Mouse (Mus musculus): ENCODE data around the gene Tnfaip8l1. TPM values are rescaled to one million over a fixed set of nuclear protein-coding genes. Genes with fewer than 3 reads are reported as not detected.

Tnfaip8l1 gene
- 1.7 and 2.0 TPM in 2 replicates for polyA plus RNA-seq (2012; rRNA removed)

DNA sequence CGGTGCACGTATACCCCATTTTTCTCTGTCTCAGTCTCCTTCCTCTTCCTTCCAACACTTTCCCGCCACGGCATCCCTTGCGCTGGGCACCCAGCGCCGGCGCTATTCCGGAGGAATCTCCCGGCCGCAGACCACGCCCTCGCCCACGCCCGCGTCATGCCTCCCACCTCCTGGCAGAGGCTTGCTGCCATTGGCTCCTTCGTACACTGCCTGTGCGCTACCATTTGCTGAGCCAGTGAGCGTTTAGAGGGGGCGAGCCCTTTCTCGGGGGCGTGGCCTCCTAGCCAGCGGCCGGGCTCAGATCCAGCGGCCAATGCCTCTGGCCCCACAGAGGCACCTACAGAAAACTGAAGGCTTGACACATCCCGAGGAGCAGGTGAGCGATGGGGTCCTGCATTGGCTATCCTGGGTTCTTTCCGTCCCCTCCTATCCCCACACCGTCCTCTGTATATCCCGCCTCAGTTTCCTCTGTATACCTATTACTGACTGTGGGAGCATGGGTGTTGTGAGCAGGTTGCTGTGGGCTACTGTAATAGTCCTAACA, at the start of gene Tnfaip8l1:
Gene Tnfaip8l1 (plus strand): TSS at position 247 of the 544 bp plus-strand sequence.
- peak; percentile 74 for DNase-seq (ENCODE audit: low spot score)

DNA sequence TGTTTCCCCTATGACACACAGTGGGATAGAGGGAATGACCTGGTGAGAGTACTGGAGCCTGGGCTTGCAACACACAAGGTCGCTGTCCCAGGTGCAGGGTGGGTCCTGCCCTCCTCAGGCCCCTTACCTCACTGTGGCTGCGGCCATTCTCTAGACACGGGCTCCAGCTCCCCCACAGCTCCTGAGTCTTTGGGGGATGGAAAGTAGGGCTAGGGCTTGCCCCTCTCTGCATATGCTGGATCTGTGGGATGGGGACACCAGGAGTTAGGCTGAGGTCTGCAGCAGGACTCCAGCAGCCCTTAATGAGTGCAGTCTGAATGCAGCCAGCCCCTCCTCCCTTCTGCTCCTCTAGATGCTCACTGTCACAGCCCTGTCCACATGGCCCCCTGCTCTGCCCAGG, 49.5 kb upstream of the Tnfaip8l1 start:
- DNase-seq (ENCODE audit: low spot score): no peak

DNA sequence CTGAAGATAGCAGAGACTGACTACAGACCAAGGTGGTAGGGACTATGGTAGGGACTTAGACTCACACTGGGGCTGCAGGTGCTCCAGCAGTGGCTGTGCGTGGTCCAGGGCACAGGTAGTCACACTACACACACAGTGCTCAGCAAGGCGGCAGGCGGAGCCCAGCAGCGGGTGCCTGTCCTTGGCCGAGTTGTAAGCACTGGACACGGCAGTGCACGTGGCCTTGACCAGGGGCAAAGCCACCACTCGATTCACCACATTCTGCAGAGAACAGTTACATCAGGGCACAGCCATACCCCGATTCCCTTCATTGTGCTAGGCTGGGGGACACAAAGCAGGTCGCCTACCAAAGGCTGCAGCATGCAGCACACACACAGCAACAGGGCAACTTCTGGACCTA, 46.1 kb upstream of the Tnfaip8l1 start:
- no peak for DNase-seq (ENCODE audit: low spot score)

DNA sequence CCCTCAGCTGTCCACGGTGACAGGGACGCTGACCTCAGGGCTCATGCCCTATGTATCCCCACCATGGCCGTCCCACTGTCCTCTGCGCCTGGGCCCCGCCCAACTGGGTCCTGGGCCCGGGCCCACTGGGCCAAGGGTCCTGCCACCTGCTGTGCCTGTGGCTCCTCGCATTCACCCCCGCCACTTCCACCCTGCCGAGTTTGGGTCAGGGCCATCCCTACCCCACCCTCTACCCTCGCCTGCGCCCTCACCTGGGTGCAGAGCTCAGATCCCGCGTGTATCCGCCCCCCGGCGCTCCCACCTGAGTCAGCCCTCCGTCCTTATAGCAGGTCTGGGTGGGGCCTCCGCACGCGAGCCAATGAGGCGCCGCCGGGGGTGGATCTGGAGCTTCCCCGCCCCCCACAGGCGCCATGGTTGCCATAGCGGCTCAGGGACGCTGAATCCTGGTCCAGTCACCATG, 45.0 kb upstream of the Tnfaip8l1 start, which contains the start of gene Plin5:
Gene Plin5 (minus strand): TSS at position 346 of the 460 bp plus-strand sequence.
- DNase-seq (ENCODE audit: low spot score): no peak

- no peak for DNase-seq (ENCODE audit: low spot score)
Observed at GRCm38 (mm10) chr17:56119431-56119830, 42.8 kb upstream of the Tnfaip8l1 start.

DNA sequence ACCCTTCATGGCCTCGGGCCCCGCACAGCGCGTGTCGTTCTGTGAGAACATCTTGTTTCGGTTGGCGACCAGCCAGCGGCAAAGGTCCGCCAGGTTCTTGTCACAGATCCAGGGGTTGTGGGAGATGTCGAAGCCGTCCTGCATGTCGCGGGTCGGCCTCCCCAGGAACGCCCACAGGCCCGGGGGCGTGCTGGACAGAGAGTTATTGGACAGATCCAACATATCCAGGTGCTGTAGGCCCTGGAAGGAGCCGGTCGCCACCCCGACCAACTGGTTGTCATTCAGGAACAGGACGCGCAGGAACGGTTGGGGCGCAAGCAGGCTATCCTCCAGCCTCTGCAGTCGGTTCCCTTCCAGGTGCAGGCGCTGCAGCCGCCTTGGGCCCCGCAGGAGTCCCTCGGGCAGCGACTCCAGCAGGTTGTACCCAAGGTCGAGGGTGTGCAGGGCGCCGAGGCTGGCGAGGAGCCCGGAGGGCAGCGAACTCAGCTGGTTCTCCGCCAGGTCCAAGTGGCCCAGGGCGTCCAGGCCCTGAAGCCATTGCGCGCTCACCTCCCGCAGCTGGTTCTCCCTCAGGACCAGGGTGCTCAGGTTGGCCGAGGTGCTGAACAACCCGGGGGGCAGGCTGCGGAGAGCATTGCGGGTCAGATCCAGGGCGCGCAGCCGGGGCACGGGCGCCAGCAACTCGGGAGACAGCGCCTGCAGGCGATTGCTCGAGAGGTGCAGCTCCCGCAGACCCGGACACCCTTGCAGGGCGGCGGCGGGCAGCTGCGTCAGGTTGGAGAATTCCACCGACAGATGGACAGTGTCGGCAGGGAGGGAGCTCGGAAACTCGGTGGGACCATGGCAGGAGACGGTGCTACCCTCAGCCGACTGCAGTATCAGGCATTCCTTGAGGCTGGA, 42.0 kb upstream of the Tnfaip8l1 start:
- DNase-seq (ENCODE audit: low spot score): no peak

DNA sequence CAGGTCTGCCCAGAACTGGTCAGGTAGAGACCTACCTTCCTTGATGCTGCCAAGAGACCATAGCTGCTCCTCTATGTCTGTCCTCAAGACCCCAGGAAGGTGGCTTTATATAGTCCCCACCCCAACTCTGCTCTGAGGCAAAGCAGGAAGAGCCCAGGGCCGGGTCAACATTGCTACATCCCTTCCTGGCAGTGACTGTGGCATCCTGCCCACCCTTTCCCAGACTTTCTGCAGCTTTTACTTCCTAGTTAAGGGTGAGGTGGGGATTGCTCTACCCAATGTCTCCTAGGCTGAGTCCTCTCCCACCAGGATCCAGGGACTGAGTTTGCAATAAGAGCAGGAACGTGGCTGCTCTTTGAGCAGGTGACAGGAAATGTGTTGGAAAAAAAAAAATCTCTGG, 40.5 kb upstream of the Tnfaip8l1 start, which contains the start of gene Lrg1:
Gene Lrg1 (minus strand): TSS at position 176 of the 400 bp plus-strand sequence.
- no peak for DNase-seq (ENCODE audit: low spot score)

DNA sequence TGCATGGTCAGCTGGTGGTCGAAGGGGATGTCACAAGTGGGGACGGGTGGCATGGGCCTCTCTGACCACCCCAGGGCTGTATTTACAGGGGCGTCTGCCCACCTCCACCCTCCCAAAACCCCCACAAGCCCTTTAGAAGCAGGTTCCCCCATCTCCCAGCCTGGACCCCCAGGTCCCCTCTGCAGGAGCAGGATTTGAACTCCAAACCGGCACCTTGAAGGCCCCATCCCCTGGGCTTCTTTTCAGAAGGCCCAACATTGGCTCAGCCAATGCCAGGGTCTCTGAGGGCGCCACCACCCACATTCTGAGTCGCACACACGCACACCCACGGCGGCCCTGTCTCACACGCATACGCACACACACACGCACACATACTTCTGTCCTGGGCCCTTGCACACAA, 39.1 kb upstream of the Tnfaip8l1 start:
- DNase-seq (ENCODE audit: low spot score): no peak

- DNase-seq (ENCODE audit: low spot score): no peak
Observed at GRCm38 (mm10) chr17:56123681-56124340, 38.5 kb upstream of the Tnfaip8l1 start.

GRCm38 (mm10) chr17:56124377-56125275, 37.7 kb upstream of the Tnfaip8l1 start:
- no peak for DNase-seq (ENCODE audit: low spot score)

DNA sequence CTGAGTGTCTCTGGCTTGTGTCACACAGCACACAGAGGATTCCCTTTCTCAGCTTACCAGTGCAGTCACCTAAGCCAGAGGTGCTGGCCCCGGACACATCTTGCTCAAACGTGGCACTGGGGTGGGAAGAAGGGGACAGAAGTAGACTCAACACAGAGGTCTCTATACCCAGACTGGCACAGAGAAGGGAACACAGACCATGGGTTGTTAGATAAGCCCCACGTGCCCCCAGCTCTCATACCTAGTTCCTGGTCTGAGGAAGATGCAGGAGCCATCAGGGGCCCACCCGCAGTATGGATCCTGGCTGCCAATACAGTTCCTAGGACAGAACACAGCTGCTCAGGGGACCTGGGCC, 37.0 kb upstream of the Tnfaip8l1 start:
- no peak for DNase-seq (ENCODE audit: low spot score)

DNA sequence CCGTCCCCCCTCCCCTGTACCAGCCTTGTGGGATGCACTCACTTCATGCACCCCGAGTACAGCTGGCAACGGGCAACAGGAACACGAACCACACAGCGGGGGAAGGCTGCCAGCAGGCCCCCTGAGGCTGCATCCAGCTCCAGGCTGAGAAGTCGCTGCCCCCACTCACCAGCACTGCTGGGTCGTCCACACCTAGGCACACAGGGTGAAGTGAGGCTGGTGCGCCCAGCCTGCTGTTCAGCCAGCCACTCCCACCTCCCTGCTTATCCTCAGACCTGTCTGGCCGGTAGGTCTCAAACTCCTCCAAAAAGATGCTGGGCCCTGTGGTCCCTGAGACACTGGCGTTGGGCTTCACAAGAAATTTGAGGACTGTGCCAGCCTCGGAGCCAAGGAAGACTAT, 36.1 kb upstream of the Tnfaip8l1 start:
- no peak for DNase-seq (ENCODE audit: low spot score)

DNA sequence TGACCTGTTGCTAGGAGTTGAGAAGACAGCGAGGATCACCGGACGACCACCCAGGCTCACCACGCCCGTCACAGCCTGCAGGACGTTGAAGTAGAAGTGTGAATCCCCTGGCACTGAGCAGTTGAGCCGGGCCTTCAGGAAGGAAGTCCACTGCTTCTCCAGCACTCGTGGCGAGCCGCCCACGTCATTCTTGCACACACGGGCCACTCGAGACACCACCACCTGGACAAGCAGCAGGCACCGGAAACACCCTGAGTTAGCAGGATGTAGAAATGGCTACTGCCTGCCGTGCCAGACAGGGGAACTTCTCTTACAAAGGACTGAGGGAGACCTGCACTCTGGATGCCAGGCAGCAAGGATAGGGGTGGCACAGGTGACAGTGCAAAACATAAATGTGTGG, 34.0 kb upstream of the Tnfaip8l1 start:
- DNase-seq (ENCODE audit: low spot score): no peak

DNA sequence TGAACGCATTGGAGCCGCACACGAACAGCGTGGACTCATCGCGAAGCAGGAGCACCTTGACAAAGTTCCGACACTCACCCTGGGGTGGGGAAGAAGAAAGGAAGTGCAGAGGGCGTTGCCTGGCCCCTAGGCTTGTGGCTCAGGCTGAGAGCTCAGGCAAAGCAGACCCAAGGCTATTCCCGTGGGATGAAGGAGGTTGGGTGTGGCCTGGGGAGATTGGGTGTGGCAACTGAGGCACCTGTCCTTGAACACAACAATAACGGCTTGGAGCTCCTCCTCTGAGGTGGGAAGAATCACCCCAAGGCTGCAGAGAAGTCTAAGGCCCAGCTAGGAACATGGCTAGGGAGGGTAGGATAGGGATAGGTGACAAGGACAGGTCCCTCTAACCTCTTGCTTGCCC, 31.1 kb upstream of the Tnfaip8l1 start:
- DNase-seq (ENCODE audit: low spot score): no peak

GRCm38 (mm10) chr17:56131814-56132213, 30.5 kb upstream of the Tnfaip8l1 start:
- no peak for DNase-seq (ENCODE audit: low spot score)

GRCm38 (mm10) chr17:56132661-56133060, 29.6 kb upstream of the Tnfaip8l1 start:
- no peak for DNase-seq (ENCODE audit: low spot score)

GRCm38 (mm10) chr17:56133457-56134363, 28.6 kb upstream of the Tnfaip8l1 start:
- DNase-seq (ENCODE audit: low spot score): no peak

DNA sequence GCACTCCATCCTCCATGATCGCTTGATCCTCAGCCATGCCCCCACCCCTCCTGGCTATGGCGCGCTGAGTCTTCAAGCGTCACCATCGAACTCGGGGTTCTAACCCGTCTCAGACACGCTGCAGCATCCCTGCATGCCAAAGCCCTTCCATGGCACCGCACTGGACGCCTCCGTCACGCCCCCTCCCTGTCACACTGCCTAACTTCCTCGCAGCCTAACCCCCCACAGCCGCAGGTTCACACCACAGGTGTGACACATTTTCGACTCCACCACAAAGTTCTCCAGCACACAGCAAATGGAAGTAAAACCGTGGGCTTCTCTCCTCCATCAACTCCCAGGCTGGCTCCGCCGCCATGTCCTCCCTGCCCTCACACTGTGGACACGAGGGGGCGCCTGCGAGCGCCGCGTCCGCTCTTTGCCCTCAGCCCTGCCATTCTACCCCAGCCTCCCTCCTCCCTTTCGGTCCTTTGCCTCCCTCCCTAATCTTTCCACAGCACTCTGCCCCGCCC, 27.8 kb upstream of the Tnfaip8l1 start:
- DNase-seq (ENCODE audit: low spot score): no peak

DNA sequence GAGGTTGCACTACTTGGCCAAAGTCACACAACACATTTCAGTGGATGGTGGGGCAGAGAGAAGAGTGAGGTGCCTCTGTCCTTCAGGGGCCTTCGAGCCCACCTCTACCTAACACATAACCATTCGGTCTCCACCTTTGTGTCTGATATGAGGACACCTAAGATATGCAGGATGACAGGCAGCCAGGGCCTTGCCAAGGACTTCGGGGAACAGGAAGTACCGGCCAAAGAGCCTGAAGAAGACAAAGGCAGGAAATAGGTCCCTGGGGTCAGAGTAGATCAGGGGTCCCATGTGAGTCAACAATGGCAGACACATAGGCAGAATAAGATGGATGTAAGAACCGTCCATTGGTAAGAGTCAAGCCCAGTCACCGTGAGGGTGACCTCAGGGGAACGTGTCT, 25.7 kb upstream of the Tnfaip8l1 start:
- DNase-seq (ENCODE audit: low spot score): no peak

Measured in urinary bladder, adult 2 months (tissue).